Mouse (Mus musculus) small intestine, adult 2 months (tissue): Measurements from ENCODE around the gene Zbtb44.

Source experiments
- CTCF ChIP-seq: fragments of 200-500 bp; IDR thresholded peaks from 2 replicates; pipeline ENCODE4 v1.5.1; 2012; ENCODE audit warnings: low read depth, mild to moderate bottlenecking, control low read depth, inconsistent platforms, low read length, moderate library complexity, mixed read lengths; ENCODE audit not compliant: insufficient replicate concordance, insufficient read length; ENCODE audit errors: extremely low read depth
- POLR2A ChIP-seq: fragments of 200-500 bp; IDR thresholded peaks from 2 replicates; pipeline ENCODE4 v1.6.1; 2012; ENCODE audit warnings: low read depth, mild to moderate bottlenecking, control low read depth, inconsistent platforms, low read length, moderate library complexity

DNA sequence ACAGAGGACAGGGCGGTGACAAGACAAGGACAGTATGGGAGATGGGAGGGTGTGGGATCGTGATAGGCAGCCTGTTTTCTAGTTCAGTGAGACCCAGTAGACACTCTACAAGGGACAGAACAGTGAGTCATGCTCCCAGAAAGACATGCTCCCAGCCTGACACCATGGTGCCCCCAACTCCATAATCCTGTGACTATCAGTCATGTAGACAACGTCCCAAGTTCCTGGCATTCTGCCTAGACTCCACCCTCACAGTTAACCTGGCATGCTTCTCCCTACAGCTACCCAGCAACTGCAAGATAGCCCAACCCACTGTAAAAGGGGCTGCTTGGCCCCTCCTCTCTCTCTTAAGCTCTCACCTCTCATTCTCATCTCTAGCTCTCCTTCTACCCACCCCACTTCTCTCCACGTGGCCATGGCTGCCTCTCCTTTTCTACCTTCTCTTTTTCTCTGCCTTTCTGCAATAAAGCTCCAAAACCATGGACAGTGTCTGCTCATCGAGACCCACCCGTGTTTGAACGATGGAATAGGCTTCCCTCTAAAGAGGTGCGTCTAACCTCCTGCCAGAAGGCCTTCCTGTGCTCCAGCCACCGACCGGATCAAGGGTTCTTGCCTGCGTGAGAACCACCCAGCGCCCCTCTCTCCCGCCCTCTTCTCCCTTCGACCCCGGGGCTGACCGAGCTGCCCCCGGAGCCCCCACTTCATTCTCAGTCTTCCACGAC, 61.8 kb downstream of the Zbtb44 start:
- TF ChIP-seq POLR2A (no peak), CTCF (no peak)
